Mouse (Mus musculus) liver, adult 2 months (tissue): ENCODE measurements around the gene Actn1.

Source experiments
- CTCF ChIP-seq: fragments of 200-500 bp; IDR thresholded peaks from 2 replicates; pipeline ENCODE4 v1.5.1; 2011; ENCODE audit warnings: low read depth, low read length, control low read depth
- POLR2A ChIP-seq: fragments of 200-500 bp; IDR thresholded peaks from 2 replicates; pipeline ENCODE4 v1.6.1; 2011; ENCODE audit warnings: low read length, control low read depth; ENCODE audit not compliant: insufficient read depth; ENCODE audit errors: extremely low read depth

GRCm38 (mm10) chr12:80130558-80131358 lies 129.4 kb downstream of the Actn1 start:
- TF ChIP-seq POLR2A, result no peak
- TF ChIP-seq CTCF, result no peak
